In genomic region chr5:110416825-110417401, GRCm38 (mm10) we compare ENCODE assay signal across 9 mouse cellular contexts. TPM values are rescaled to one million over a fixed set of nuclear protein-coding genes. Genes with fewer than 3 reads are reported as not detected.
DNase-seq lines count a peak whose midpoint lies in the region; ATAC-seq lines count a peak whose summit lies in the region.
"Had no signal": no experiment of that assay in that cellular context is flagged by ENCODE, and none has a peak within 500 bp of the region (broad histone marks: within the 10 kb centered on the region; RNA-seq: fewer than 3 reads in every experiment).

No protein-coding gene starts in this region.

- peaks cover 24% of the 10 kb centered on the region for H3K4me1 ChIP-seq in hindbrain, embryonic 16.5 days (ENCODE audit: control insufficient read depth, insufficient read depth, low read depth, low read length)
- peaks cover 33% of the 10 kb centered on the region for H3K4me1 ChIP-seq in neural tube, embryonic 12.5 days
- no peaks in the 10 kb centered on the region; the same call in 1 of the 2 replicates for H3K4me1 ChIP-seq in kidney, embryonic 14.5 days (ENCODE audit: control insufficient read depth, insufficient read depth, low read length)

- peak; percentile 63 for DNase-seq in right cerebral cortex, adult 18-20 months
- DNase-seq in right cerebral cortex, postnatal 25 days, result no peak
- peak; percentile 35 for DNase-seq in embryo, embryonic 9.5 days (ENCODE audit: extremely low spot score)
- DNase-seq in thymus, postnatal 10 days (ENCODE audit: low spot score in 2 of 2), result no peak
- DNase-seq in lung, postnatal 14 days, result no peak

- H3K4me2 ChIP-seq in hindbrain, embryonic 16.5 days (ENCODE audit: low read length), result peak overlapping the region; percentile 15; the same call in 1 of the 2 replicates
- peak overlapping the region; percentile 33 for H3K4me2 ChIP-seq in neural tube, embryonic 12.5 days (replicated peaks)
- no peak overlapping the region for H3K4me2 ChIP-seq in kidney, embryonic 14.5 days (replicated peaks; ENCODE audit: low read depth, low read length)
- H3K4me2 ChIP-seq: limb, embryonic 12.5 days had no signal

- no peaks in the 10 kb centered on the region for H3K27me3 ChIP-seq in hindbrain, embryonic 16.5 days (replicated peaks; ENCODE audit: control insufficient read depth, insufficient read depth, low read length)
- H3K27me3 ChIP-seq in neural tube, embryonic 12.5 days (replicated peaks), result peaks cover 7% of the 10 kb centered on the region; the same call in 1 of the 2 replicates
- no peaks in the 10 kb centered on the region for H3K27me3 ChIP-seq in kidney, embryonic 14.5 days (ENCODE audit: control insufficient read depth, insufficient read depth, low read length)
- H3K27me3 ChIP-seq: limb, embryonic 12.5 days had no signal

- peak; percentile 81 for ATAC-seq in hindbrain, embryonic 16.5 days
- peak; percentile 92 for ATAC-seq in neural tube, embryonic 12.5 days (ENCODE audit: low FRiP score, low read depth)
- no peak for ATAC-seq in kidney, embryonic 14.5 days (ENCODE audit: low FRiP score, low TSS enrichment)

- WGBS in hindbrain, embryonic 16.5 days, result 4% methylated on average over 7 of the region's 7 CpGs
- WGBS in neural tube, embryonic 12.5 days, result 4% methylated on average over 7 of the region's 7 CpGs
- 18% methylated on average over 7 of the region's 7 CpGs for WGBS in kidney, embryonic 14.5 days

- H3K4me3 ChIP-seq in hindbrain, embryonic 16.5 days (ENCODE audit: low read length), result no peak overlapping the region
- no peak overlapping the region for H3K4me3 ChIP-seq in neural tube, embryonic 12.5 days
- no peak overlapping the region for H3K4me3 ChIP-seq in kidney, embryonic 14.5 days (ENCODE audit: low read length)
- H3K4me3 ChIP-seq: limb, embryonic 12.5 days had no signal

- H3K36me3 ChIP-seq in hindbrain, embryonic 16.5 days (ENCODE audit: control insufficient read depth, insufficient read depth, low read length), result no peaks in the 10 kb centered on the region
- peaks cover 10% of the 10 kb centered on the region for H3K36me3 ChIP-seq in neural tube, embryonic 12.5 days
- H3K36me3 ChIP-seq in kidney, embryonic 14.5 days (ENCODE audit: control insufficient read depth, insufficient read depth, low read length), result no peaks in the 10 kb centered on the region

- H3K9me3 ChIP-seq in hindbrain, embryonic 16.5 days (ENCODE audit: control insufficient read depth, low read length), result no peaks in the 10 kb centered on the region
- H3K9me3 ChIP-seq in neural tube, embryonic 12.5 days, result no peaks in the 10 kb centered on the region
- no peaks in the 10 kb centered on the region for H3K9me3 ChIP-seq in kidney, embryonic 14.5 days (ENCODE audit: control insufficient read depth, low read length)
- H3K9me3 ChIP-seq: limb, embryonic 12.5 days had no signal

- peak overlapping the region; percentile 73 for H3K27ac ChIP-seq in hindbrain, embryonic 16.5 days (ENCODE audit: low read depth, low read length)
- peak overlapping the region; percentile 71; the same call in 1 of the 2 replicates for H3K27ac ChIP-seq in neural tube, embryonic 12.5 days
- no peak overlapping the region for H3K27ac ChIP-seq in kidney, embryonic 14.5 days (ENCODE audit: low read depth, low read length)
- H3K27ac ChIP-seq: limb, embryonic 12.5 days had no signal

- H3K9ac ChIP-seq in hindbrain, embryonic 16.5 days (ENCODE audit: low read depth, low read length), result peak overlapping the region; percentile 6; the same call in 1 of the 2 replicates
- H3K9ac ChIP-seq in neural tube, embryonic 12.5 days, result 0 out of 2 replicates have a peak overlapping the region, but pooled peaks have one; percentile 17
- H3K9ac ChIP-seq in kidney, embryonic 14.5 days (ENCODE audit: low read depth, low read length), result no peak overlapping the region
- H3K9ac ChIP-seq: limb, embryonic 12.5 days had no signal

RNA-seq across cellular contexts. Expression of gene Fbrsl1, which starts 31.4 kb away (rescaled TPM):
- 10.7 and 13.6 TPM in 2 replicates for polyA plus RNA-seq in hindbrain, embryonic 16.5 days (2015; fragmentation: Nextera tagmentation; extraction: Ambion mirVana)
- 33.9 and 41.7 TPM in 2 replicates for polyA plus RNA-seq in neural tube, embryonic 12.5 days (2016; fragmentation: Nextera tagmentation; extraction: Ambion mirVana)
- polyA plus RNA-seq in kidney, embryonic 14.5 days (2014; fragmentation: Nextera tagmentation; extraction: Ambion mirVana), result 15.7 and 16.7 TPM in 2 replicates

Comparison
In these comparisons a context has a peak if more than half of its experiments do, and no peak if none do; other contexts are left out.
1. DNase-seq: peak in right cerebral cortex, adult 18-20 months (single experiment) and embryo, embryonic 9.5 days (single experiment); none in right cerebral cortex, postnatal 25 days (single experiment), thymus, postnatal 10 days (0 of 2) and lung, postnatal 14 days (single experiment).